Mouse (Mus musculus) cerebellum, adult 2 months (tissue): Measurements from ENCODE around the gene Zbtb40.

Experiments
- CTCF ChIP-seq: fragments of 200-500 bp; IDR thresholded peaks from 2 replicates; pipeline ENCODE4 v1.5.1; 2011; ENCODE audit warnings: low read depth, mild to moderate bottlenecking, control low read depth, low read length, moderate library complexity, borderline replicate concordance; ENCODE audit not compliant: insufficient read depth
- POLR2A ChIP-seq: fragments of 200-500 bp; IDR thresholded peaks from 2 replicates; pipeline ENCODE4 v1.6.1; 2011; ENCODE audit warnings: low read length, control low read depth, borderline replicate concordance; ENCODE audit not compliant: insufficient read depth

DNA sequence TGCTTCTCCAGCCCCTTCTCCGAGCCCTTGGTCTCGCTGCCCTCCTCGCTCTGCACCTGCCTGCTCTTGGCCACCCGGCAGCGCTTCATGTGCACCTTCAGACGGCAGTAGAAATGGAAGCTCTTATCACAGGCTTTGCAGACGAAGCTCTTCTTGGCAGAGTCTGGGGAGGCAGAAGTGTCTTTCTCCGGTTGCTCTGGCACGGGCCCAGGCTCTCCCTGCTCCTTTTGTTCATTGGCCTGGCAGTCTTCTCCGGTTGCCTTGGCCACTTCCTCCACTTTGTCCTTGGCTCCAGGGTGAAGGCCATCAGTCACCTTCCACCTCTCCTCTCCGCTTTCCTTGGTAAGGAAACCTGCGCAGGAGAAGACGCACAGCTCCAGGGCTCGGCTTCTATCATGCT lies 53.2 kb downstream of the Zbtb40 start:
- TF ChIP-seq CTCF, result no peak
- TF ChIP-seq POLR2A, result no peak
